In the genomic region with DNA sequence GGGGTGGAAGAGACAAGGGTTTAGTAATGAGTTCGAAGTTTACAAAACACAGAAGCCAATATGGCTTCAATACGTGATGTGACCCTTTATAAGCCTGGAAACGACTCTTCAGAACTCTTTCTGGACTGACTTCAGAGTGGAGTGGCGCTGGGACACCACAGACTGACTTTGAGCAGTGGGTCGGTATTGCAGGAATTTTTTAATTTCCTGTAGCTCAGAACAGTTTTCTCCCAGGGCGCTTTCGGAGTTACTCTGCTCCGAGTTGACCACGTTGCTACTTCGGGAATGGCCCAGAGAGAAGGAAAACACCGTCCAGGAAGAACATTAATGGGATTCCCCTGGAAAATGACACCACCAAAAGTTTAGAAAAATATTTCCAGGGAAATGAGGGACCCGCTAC, we compare ENCODE assay signal across 21 mouse cellular contexts.
DNase-seq lines count a peak whose midpoint lies in the region; ATAC-seq and TF ChIP-seq lines count a peak whose summit lies in the region.
"Had no signal": no experiment of that assay in that cellular context is flagged by ENCODE, and none has a peak within 500 bp of the region (broad histone marks: within the 10 kb centered on the region; RNA-seq: fewer than 3 reads in every experiment).

No protein-coding gene starts in this region.

- H3K27ac ChIP-seq in forebrain, embryonic 11.5 days (ENCODE audit: low read depth, low read length): no peak overlapping the region
- no peak overlapping the region for H3K27ac ChIP-seq in forebrain, embryonic 13.5 days
- peak overlapping the region; percentile 13; the same call in 1 of the 2 replicates for H3K27ac ChIP-seq in kidney, postnatal 0 days
- H3K27ac ChIP-seq in limb, embryonic 10.5 days: peak overlapping the region; percentile 39; the same call in 1 of the 2 replicates
- no peak overlapping the region for H3K27ac ChIP-seq in liver, postnatal 0 days (ENCODE audit: low read depth)
- H3K27ac ChIP-seq: embryonic facial prominence, embryonic 13.5 days; heart, embryonic 13.5 days; hindbrain, embryonic 12.5 days; liver, embryonic 14.5 days; macrophage; neural tube, embryonic 15.5 days had no signal

- no peak overlapping the region for H3K4me3 ChIP-seq in forebrain, embryonic 11.5 days (ENCODE audit: low read depth, low read length)
- H3K4me3 ChIP-seq in forebrain, embryonic 13.5 days: no peak overlapping the region
- no peak overlapping the region for H3K4me3 ChIP-seq in kidney, postnatal 0 days (replicated peaks; ENCODE audit: low read depth, low read length)
- H3K4me3 ChIP-seq in limb, embryonic 10.5 days: no peak overlapping the region
- no peak overlapping the region for H3K4me3 ChIP-seq in liver, postnatal 0 days (ENCODE audit: low read depth, low read length)

- peaks cover 2% of the 10 kb centered on the region; the same call in 1 of the 2 replicates for H3K27me3 ChIP-seq in forebrain, embryonic 11.5 days (ENCODE audit: control insufficient read depth, insufficient read depth, low read length)
- peaks cover 6% of the 10 kb centered on the region; the same call in 1 of the 2 replicates for H3K27me3 ChIP-seq in forebrain, embryonic 13.5 days
- H3K27me3 ChIP-seq in kidney, postnatal 0 days (ENCODE audit: insufficient read depth, low read length): no peaks in the 10 kb centered on the region
- peaks cover 21% of the 10 kb centered on the region for H3K27me3 ChIP-seq in limb, embryonic 10.5 days (ENCODE audit: low read depth, poor library complexity, severe bottlenecking)
- H3K27me3 ChIP-seq in liver, postnatal 0 days (ENCODE audit: insufficient read depth, low read length): no peaks in the 10 kb centered on the region
- H3K27me3 ChIP-seq: embryonic facial prominence, embryonic 13.5 days; heart, embryonic 13.5 days had no signal

- H3K4me1 ChIP-seq in forebrain, embryonic 11.5 days (replicated peaks; ENCODE audit: control insufficient read depth, insufficient read depth, low read length): 0 out of 2 replicates have a peak, but pooled peaks cover 4% of the 10 kb centered on the region
- H3K4me1 ChIP-seq in forebrain, embryonic 13.5 days: peaks cover 7% of the 10 kb centered on the region
- 0 out of 2 replicates have a peak, but pooled peaks cover 7% of the 10 kb centered on the region for H3K4me1 ChIP-seq in kidney, postnatal 0 days (replicated peaks; ENCODE audit: insufficient read depth, low read length)
- peaks cover 39% of the 10 kb centered on the region for H3K4me1 ChIP-seq in limb, embryonic 10.5 days
- no peaks in the 10 kb centered on the region for H3K4me1 ChIP-seq in liver, postnatal 0 days (ENCODE audit: insufficient read depth)

- no peak overlapping the region for H3K9ac ChIP-seq in forebrain, embryonic 11.5 days (ENCODE audit: low read length)
- H3K9ac ChIP-seq in forebrain, embryonic 13.5 days: no peak overlapping the region
- H3K9ac ChIP-seq in kidney, postnatal 0 days (ENCODE audit: low read depth, low read length): no peak overlapping the region
- H3K9ac ChIP-seq in liver, postnatal 0 days (replicated peaks): no peak overlapping the region
- H3K9ac ChIP-seq: liver, embryonic 14.5 days; neural tube, embryonic 15.5 days had no signal

- ATAC-seq in forebrain, embryonic 11.5 days (replicated peaks; ENCODE audit: low FRiP score): no peak
- no peak for ATAC-seq in forebrain, embryonic 13.5 days
- ATAC-seq in kidney, postnatal 0 days (replicated peaks; ENCODE audit: low FRiP score, low read depth): no peak
- ATAC-seq in liver, postnatal 0 days: no peak
- no peak for ATAC-seq in megakaryocyte progenitor cell, adult 5-6 weeks (replicated peaks; ENCODE audit: poor library complexity)
- ATAC-seq: CD4-positive, CD25-positive, alpha-beta regulatory T cell, adult 4 months; forebrain, embryonic 16.5 days had no signal

- no peak for TF ChIP-seq EP300 in liver, postnatal 0 days (IDR thresholded peaks at IDR 0.05; ENCODE audit: low read depth)

- 65% methylated on average over 12 of the region's 12 CpGs for WGBS in forebrain, embryonic 11.5 days
- WGBS in forebrain, embryonic 13.5 days: 80% methylated on average over 12 of the region's 12 CpGs
- 33% methylated on average over 12 of the region's 12 CpGs for WGBS in kidney, postnatal 0 days
- 60% methylated on average over 12 of the region's 12 CpGs for WGBS in limb, embryonic 10.5 days
- whole genome bisulfite sequencing in liver, postnatal 0 days (ENCODE audit: insufficient replicate concordance): 73% methylated on average over 12 of the region's 12 CpGs

- H3K4me2 ChIP-seq in forebrain, embryonic 11.5 days (ENCODE audit: low read depth, low read length, severe bottlenecking): no peak overlapping the region
- H3K4me2 ChIP-seq in forebrain, embryonic 13.5 days: no peak overlapping the region
- H3K4me2 ChIP-seq in kidney, postnatal 0 days (ENCODE audit: low read length): no peak overlapping the region
- no peak overlapping the region for H3K4me2 ChIP-seq in liver, postnatal 0 days (ENCODE audit: low read depth, low read length)

- H3K9me3 ChIP-seq in forebrain, embryonic 11.5 days (ENCODE audit: control insufficient read depth, low read length): no peaks in the 10 kb centered on the region
- H3K9me3 ChIP-seq in forebrain, embryonic 13.5 days (replicated peaks): no peaks in the 10 kb centered on the region
- H3K9me3 ChIP-seq in kidney, postnatal 0 days (replicated peaks; ENCODE audit: low read length): no peaks in the 10 kb centered on the region
- no peaks in the 10 kb centered on the region for H3K9me3 ChIP-seq in limb, embryonic 10.5 days (replicated peaks)
- no peaks in the 10 kb centered on the region for H3K9me3 ChIP-seq in liver, postnatal 0 days (ENCODE audit: low read length)
- H3K9me3 ChIP-seq: embryonic facial prominence, embryonic 13.5 days; heart, embryonic 13.5 days; hindbrain, embryonic 12.5 days; neural tube, embryonic 15.5 days had no signal

- no peaks in the 10 kb centered on the region for H3K36me3 ChIP-seq in forebrain, embryonic 11.5 days (ENCODE audit: control insufficient read depth, insufficient read depth, low read length)
- H3K36me3 ChIP-seq in forebrain, embryonic 13.5 days (ENCODE audit: poor library complexity, severe bottlenecking): no peaks in the 10 kb centered on the region
- no peaks in the 10 kb centered on the region for H3K36me3 ChIP-seq in kidney, postnatal 0 days (ENCODE audit: insufficient read depth, low read length)
- no peaks in the 10 kb centered on the region for H3K36me3 ChIP-seq in limb, embryonic 10.5 days
- no peaks in the 10 kb centered on the region for H3K36me3 ChIP-seq in liver, postnatal 0 days (replicated peaks; ENCODE audit: insufficient read depth, low read length)
- H3K36me3 ChIP-seq: embryonic facial prominence, embryonic 13.5 days; heart, embryonic 13.5 days; hindbrain, embryonic 12.5 days; neural tube, embryonic 15.5 days had no signal

- no peak for TF ChIP-seq CTCF in kidney, postnatal 0 days (IDR thresholded peaks at IDR 0.05; ENCODE audit: low read depth)
- no peak for TF ChIP-seq CTCF in liver, postnatal 0 days (IDR thresholded peaks at IDR 0.05; ENCODE audit: low read depth)

- DNase-seq in forebrain, embryonic 11.5 days (ENCODE audit: low spot score): peak; percentile 48
- no peak for DNase-seq in kidney, postnatal 0 days (ENCODE audit: low spot score)
- DNase-seq in kidney, adult 8-10 months: no peak
- DNase-seq in limb, embryonic 10.5 days (ENCODE audit: low spot score): peak; percentile 29
- peak; percentile 28 for DNase-seq in mesoderm, embryonic 11.5 days (ENCODE audit: low read depth, low spot score)
- no peak for DNase-seq in liver, postnatal 0 days
- DNase-seq: cerebellum, adult 9-10 months; gastrocnemius, postnatal 14 days; heart, adult 11 months; heart, postnatal 14 days; right cerebral cortex, adult 18-20 months had no signal

Comparison
In these comparisons a context has a peak if more than half of its experiments do, and no peak if none do; other contexts are left out.
1. DNase-seq: peak in forebrain, embryonic 11.5 days (single experiment), limb, embryonic 10.5 days (single experiment) and mesoderm, embryonic 11.5 days (single experiment); none in kidney, postnatal 0 days (single experiment), kidney, adult 8-10 months (0 of 2) and liver, postnatal 0 days (single experiment).
2. H3K27ac ChIP-seq: peak in kidney, postnatal 0 days (single experiment) and limb, embryonic 10.5 days (single experiment); none in forebrain, embryonic 11.5 days (single experiment), forebrain, embryonic 13.5 days (single experiment) and liver, postnatal 0 days (single experiment).